Mouse (Mus musculus) regulatory T cell (primary cell): ENCODE measurements around the gene Lrrc1.

ENCODE experiments used
- in situ Hi-C: fragments of 300-600 bp; cut with MboI, MseI; formaldehyde crosslinking; loops from one replicate; pipeline ENCODE4 v1.15.1; 2025; ENCODE audit warnings: high pct_unique_total_duplicates

Gene Lrrc1

GRCm38 (mm10) chr9:77543351-77544321 is 1.0 kb downstream of the Lrrc1 start:
- in situ Hi-C loops: no loop called here

- in situ Hi-C loops: no loop called here
These were observed 3.1 kb downstream of the Lrrc1 start for GRCm38 (mm10) chr9:77541556-77541955.

GRCm38 (mm10) chr9:77539232-77539631 is 5.4 kb downstream of the Lrrc1 start:
- in situ Hi-C loops: no loop called here

GRCm38 (mm10) chr9:77537357-77537756 is 7.3 kb downstream of the Lrrc1 start:
- in situ Hi-C loops: no loop called here

- in situ Hi-C loops: no loop called here
These were observed 7.8 kb downstream of the Lrrc1 start for GRCm38 (mm10) chr9:77536832-77537231.

- in situ Hi-C loops: no loop called here
These were observed 8.4 kb downstream of the Lrrc1 start for GRCm38 (mm10) chr9:77536286-77536685.

- in situ Hi-C loops: no loop called here
These were observed 9.5 kb downstream of the Lrrc1 start for GRCm38 (mm10) chr9:77535021-77535744.

GRCm38 (mm10) chr9:77528379-77529041 is 16.2 kb downstream of the Lrrc1 start:
- in situ Hi-C loops: no loop called here

GRCm38 (mm10) chr9:77527170-77527569 is 17.5 kb downstream of the Lrrc1 start:
- in situ Hi-C loops: no loop called here

- in situ Hi-C loops: no loop called here
These were observed 18.0 kb downstream of the Lrrc1 start for GRCm38 (mm10) chr9:77526715-77527114.

- in situ Hi-C loops: no loop called here
These were observed 18.9 kb downstream of the Lrrc1 start for GRCm38 (mm10) chr9:77525595-77526295.

- in situ Hi-C loops: no loop called here
These were observed 20.9 kb downstream of the Lrrc1 start for GRCm38 (mm10) chr9:77523793-77524192.

- in situ Hi-C loops: no loop called here
These were observed 22.2 kb downstream of the Lrrc1 start for GRCm38 (mm10) chr9:77522476-77522875.

- in situ Hi-C loops: no loop called here
These were observed 25.5 kb downstream of the Lrrc1 start for GRCm38 (mm10) chr9:77519198-77519597.

- in situ Hi-C loops: no loop called here
These were observed 27.8 kb downstream of the Lrrc1 start for GRCm38 (mm10) chr9:77516782-77517364.

- in situ Hi-C loops: no loop called here
These were observed 30.8 kb downstream of the Lrrc1 start for GRCm38 (mm10) chr9:77513892-77514291.

GRCm38 (mm10) chr9:77512220-77512619 is 32.5 kb downstream of the Lrrc1 start:
- in situ Hi-C loops: no loop called here

- in situ Hi-C loops: no loop called here
These were observed 34.1 kb downstream of the Lrrc1 start for GRCm38 (mm10) chr9:77510574-77510973.

- in situ Hi-C loops: no loop called here
These were observed 36.8 kb downstream of the Lrrc1 start for GRCm38 (mm10) chr9:77507743-77508394.
